Mouse (Mus musculus) frontal cortex, postnatal 10 days (tissue): ENCODE data around the gene St3gal3.
A peak's percentile ranks its signal among the peaks of the same experiment; 100 is the strongest.

Experiments
- DNase-seq, 2 experiments: peaks; one replicate each; pipeline ENCODE4 v3.0.0; 2022; ENCODE audit warnings: low spot score in 2 of 2, mixed read lengths in 1 of 2

St3gal3 gene

DNA sequence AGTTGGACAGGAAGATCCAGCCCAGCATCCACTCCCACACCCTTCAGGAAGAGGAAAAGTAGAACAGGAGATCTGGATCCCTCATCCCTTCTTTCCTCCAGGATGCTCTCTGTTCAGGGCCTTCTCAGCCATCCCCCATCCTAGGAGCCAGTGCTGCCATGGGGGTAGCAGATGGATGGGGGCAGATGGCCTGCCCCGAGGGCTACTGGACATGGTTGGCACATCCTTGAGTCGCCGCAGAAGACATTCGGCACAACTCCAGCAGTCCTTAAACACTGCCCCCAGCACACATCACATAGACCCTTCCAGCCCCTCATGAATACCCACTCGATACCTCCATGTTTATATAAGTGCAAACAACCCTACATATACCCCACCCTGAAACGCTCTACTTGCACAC, 238.7 kb downstream of the St3gal3 start:
- DNase-seq = no peak

DNA sequence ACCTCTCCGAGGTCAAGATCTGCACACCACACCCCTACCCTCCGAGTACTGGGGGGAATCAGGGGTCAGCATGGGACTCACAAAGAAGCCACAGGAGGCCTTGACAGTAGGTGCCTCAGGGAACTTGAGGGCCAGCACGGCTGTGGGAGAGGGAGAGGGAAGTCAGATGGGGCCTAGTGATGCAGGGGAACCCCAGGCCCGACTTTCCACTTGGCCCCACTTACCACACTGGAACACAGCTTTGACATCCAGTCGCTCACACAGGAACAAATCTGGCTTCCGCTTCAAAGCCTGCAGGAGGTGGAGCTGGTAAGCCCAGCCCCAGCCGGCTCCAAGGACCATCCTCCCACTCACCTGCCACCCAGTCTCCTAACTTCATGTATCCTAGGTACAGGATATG, 239.4 kb downstream of the St3gal3 start:
- no peak for DNase-seq

DNA sequence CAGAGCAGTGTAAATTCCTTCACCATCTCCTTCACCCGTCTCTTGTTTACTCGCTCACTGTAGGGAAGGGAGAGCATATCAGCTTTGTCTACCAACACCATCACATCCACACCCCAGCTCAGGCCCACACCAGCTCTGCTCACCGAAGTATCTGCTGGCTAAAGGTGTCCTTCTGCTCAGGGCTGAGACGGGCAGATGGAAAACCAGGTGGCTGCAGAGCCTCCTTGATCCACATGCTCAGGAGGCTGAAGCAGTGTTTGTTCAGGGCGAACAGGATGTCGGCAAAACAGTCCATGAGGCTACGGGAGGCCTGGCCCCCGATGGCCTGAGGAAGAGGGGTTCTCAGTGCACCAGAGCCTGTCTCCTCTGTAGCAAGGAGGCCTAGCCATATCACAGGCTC, 240.1 kb downstream of the St3gal3 start:
- no peak for DNase-seq

DNA sequence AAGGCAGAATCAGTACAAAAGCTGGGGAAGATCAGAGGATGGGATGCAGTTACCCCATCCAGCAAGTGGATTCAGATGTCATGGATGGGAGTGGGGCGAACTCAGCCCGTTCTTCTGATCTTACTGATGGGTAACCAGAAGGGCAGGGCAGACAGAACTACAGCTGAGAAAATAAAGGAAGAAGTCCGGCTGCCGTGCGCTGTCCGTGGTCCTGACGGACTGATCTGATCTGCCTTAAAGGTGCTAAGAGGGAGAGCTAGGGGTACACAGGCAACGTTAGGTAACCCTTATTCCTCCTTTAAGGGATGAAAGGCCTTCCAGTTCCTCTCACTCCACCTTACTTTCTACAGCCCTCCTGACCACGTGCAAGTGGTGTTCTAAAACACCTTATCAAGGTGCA, 241.3 kb downstream of the St3gal3 start:
- no peak for DNase-seq

DNA sequence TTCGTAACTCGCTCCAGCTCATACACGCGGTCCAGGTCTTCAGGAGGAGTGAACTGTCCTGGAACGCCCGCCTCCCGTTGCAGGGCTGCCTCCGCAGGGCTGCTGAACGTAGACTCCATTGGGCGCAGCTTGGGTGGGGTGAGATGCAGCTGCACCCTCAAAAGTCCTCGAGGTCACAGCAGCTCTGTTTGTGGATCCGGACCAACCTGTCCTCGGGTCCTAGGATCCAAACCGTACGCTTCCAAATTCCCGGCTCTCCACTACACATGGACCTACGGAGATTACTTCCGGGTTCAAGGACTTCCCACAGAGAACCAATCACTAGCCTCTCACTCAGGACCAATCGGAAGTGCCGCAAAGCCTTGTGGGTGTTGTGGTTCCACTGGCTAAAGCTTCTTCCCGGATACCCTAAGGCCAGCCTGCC, 243.0 kb downstream of the St3gal3 start, which contains the start of gene Dph2:
TSS of gene Dph2 (minus strand) at position 295 of the 424 bp plus-strand sequence.
- peak; percentile 76 to 78 for DNase-seq

DNA sequence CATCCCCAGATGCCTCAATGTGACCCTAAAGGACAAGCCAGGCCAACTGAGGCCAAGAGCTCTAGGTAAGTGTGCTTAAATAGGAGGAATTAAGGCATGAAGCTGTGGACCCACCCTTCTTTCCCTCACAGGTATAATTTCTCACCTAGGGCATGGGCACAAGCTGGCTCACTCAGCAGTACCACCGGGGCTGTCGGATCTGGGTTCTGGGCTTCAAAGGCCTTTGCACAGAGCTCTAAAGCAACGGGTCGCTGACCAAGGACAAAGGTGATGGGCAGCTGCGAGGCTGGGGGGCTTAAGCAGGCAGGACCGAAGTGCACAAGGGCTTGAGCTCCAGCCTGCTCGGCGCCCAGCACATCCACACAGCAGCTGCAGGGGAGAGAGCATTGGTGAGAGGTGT, 244.0 kb downstream of the St3gal3 start:
- DNase-seq = no peak

DNA sequence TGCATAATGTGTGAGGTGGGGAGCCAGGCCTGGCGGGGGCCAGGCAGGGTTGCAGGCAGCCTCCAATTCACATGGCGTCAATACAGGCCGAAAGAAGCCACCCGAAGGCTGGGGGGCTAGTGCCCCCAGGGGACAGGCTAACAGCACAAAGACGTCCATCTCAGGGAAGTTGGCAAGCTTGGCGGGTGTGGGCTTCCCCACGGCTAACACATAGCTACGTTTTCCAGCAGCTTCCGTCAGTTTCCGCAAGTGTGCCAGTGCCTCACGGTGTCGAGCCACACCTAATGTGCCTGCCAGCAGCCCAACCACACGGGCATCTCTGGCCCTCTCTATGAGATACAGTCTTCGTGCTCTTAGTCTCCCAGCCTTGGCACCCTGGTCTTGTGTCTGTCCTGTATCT, 244.7 kb downstream of the St3gal3 start:
- DNase-seq = no peak

DNA sequence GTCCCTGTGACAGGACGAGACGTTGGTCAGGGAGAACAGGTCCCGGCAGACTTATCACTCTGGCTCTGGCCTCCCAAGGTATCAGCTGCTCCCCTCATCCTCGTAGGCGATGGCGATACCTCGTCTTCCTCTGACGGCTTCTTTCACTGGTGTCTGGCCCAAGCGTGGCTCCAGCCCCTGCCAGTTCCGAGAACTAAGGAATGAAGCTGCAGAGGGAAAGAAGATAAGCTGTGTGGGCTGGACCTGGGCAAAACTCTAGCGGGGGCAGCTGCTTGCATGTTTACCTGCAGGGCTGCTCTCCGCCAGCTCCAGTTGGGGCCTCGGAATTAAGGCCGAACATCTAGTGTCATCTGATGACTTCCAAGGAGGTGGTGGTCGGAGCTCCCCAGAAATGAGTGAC, 245.2 kb downstream of the St3gal3 start:
- no peak for DNase-seq

DNA sequence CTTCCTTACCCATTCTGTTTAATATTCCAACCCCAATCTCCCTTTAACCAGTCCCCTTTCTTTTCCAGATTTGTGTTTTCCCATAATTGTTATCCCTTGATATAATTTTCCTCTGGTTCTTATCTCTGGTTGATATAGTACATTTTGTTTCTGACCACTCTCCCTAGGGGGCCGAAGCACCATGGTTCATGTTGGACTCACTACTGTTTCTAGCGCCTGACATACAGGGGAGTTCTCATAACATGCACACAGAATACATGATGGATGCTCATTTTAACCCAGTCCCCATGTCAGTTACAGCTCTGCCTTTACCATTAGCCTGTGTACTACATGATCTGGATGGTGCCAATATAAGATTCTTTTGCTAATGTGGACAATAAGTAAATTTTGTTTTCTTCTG, 246.8 kb downstream of the St3gal3 start:
- no peak for DNase-seq

DNA sequence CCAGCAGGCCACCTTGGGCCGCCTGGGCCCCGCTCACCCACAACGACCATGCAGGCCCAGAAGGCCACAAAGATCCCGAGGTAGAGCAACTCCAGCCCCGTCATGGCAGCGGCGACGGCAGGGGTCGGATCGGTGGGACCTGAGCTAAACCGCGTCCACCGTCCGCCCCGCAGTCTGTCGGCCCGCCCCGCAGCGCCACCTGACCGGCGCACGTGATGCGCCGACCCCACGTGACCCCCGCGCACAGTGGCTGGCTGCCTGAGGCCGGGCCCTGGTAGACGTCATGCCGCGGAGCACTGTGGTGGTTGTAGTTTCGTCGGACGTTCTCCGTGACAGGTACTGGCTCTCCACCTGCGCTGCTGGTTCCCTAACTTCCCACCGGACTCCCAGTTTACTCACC, 247.6 kb downstream of the St3gal3 start, which contains the start of gene Atp6v0b:
TSS of gene Atp6v0b (minus strand) at position 201 of the 400 bp plus-strand sequence.
- DNase-seq = peak; percentile 93 to 95

DNA sequence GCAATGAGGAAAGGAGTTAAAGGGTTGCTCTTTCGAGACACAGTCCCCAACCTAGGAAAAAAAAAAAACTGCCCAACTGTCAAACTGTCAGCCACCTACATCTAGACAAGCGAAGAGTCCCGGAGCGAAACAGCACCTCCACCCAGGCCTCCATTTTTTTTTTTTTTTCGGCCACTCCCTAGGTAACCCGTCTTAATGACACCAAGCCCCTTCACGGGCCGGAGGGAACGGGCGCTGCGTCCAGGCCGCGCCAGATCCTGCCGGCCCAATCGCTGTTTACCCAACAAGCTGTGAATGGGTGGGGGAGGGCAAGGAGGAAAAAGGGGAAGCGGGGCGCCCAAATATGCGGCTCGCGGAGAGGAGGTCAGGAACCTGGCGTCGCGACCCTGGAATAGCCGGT, 248.1 kb downstream of the St3gal3 start:
- no peak for DNase-seq

DNA sequence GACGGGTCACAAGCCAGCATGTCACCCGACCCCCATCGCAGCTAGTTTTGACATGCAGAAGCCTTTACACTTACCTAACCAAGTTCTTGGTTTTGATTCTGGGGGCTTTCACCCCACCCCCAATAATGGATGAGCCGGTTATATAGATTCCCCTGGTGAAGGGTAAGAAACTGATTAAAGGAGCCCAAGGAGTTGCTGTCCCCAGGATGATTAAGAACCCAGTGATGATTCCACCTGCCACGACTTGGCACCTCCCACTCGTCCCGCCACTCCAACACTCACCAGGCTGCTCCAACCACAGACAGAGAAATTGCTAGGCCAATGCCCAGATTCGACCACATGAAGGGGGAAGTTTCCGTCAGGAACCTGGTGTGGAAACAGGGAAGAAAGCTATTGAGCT, 248.7 kb downstream of the St3gal3 start:
- no peak for DNase-seq

DNA sequence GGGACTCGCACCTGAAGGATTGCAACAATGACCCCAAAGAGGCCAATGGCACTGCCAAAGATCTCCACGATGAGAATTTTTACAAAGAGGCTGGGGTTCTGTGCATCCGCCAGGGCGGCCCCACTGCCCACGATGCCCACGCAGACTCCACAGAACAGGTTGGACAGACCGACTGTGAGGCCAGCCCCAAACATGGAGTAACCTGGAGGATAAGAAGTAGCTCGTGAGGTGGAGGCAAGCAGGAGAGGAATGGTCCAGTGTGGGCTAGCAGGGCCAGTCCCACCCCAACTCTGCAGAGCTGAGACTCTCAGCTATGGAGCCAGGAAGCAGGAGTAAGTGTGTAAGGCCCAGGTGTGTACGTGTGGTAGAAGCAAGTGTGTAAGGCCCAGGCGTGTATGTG, 249.6 kb downstream of the St3gal3 start:
- no peak for DNase-seq

DNA sequence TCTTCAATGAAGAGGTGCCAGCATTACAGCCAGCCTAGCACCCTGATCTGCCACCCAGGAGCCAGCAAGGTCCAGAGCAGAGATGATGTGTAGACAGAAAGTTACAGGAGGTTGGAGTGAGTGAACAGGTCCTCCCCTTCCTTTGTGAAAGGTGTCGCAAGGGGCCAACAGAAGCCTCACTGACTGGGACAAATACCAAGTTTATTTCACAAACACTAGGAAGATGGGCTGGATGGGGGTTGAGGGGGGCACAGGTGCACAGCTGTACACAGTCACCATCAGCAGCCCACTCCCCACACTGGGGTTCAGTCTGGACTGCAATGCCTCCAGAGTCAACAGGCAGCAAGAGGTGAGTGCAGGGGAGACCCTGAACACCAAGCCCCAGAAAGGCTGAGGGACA, 250.6 kb downstream of the St3gal3 start:
- no peak for DNase-seq

DNA sequence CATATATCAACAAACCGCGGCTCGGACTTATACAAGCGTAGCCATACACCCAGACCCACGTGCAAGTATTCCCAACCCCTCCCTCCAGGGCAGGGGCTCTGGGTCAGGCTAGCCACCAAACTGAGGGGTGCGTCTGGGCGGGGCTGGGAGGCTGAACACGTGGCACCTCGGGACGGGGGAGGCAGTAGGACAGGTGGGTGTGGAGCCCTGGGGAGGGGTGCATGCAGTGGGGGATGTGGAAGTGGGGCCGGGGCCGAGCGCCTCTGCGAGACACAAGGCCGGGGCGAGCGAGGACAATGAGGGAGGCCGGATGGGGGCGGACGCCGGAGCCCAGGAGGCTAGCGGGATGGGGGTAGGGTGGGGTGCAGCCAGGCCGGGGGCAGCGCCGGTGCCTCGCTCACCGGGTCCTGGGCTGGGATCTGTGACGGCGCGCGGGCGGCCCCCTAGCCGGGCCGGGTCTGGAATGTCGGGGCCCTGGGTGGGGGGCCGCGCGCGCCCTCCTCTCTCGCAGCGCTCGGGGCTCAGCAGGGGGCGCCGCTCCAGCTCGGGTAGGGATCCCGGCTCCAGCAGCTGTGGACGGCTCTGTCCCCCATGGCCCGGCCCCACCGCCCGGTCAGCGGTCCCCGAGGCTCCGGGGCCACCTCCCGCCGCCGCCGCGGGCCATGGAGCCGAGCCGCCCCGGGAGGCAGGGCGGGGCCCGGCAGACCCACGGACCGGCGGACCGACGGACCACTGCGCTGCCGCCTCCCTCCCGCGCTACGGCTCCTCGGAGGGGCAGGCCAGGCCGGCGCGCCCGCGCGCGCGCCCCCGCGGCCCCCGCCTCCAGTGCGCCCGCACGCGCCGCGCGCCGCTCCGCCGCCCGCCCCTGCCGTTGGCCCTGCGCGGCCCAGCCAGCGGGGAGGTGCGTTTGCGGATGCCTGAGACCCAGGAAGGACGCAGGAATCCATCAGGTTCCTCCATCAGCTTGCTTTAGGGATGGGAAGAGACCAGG, 251.7 kb downstream of the St3gal3 start, which contains the start of gene B4galt2:
TSS of gene B4galt2 (minus strand) at position 787 of the 991 bp plus-strand sequence.
- peak; percentile 49 to 75 for DNase-seq
